Mouse (Mus musculus) macrophage (primary cell): ENCODE measurements around the gene Rnf24. TPM values are rescaled to one million over a fixed set of nuclear protein-coding genes. Genes with fewer than 3 reads are reported as not detected.
"Not testable (repeated sequence)": the region's sequence is repeated elsewhere in the genome, so short reads cannot be mapped to it uniquely, and the experiment has no call there.

Experiments used
- H3K27ac ChIP-seq: fragments of 350-480 bp; formaldehyde crosslinking; 2 replicates; pipeline ENCODE4 v1.9.0; 2021
- H3K36me3 ChIP-seq: fragments of 350-480 bp; formaldehyde crosslinking; 2 replicates; pipeline ENCODE4 v1.9.0; 2021; ENCODE audit errors: inconsistent target
- H3K4me3 ChIP-seq: fragments of 350-480 bp; formaldehyde crosslinking; 2 replicates; pipeline ENCODE4 v1.9.0; 2021; ENCODE audit errors: inconsistent target
- H3K79me2 ChIP-seq: fragments of 350-480 bp; formaldehyde crosslinking; 2 replicates; pipeline ENCODE4 v1.9.0; 2021; ENCODE audit errors: inconsistent target
- WGBS: methylation state at CpG from one replicate; pipeline ENCODE4 v1.1.7; 2026; ENCODE audit warnings: inconsistent platforms; ENCODE audit not compliant: missing documents; 5-methylcytosine and 5-hydroxymethylcytosine counted together
- polyA plus RNA-seq: library from polyadenylated mRNA; stranded (reverse); fragments of 250-400 nt; gene quantifications from 3 replicates; pipeline ENCODE4 v1.2.4, GENCODE M21; 2018; ENCODE audit warnings: inconsistent platforms

The Rnf24 gene
- polyA plus RNA-seq, 1 experiment from 2014 or later: 1.9 TPM

- Histone ChIP-seq H3K27ac (no peak overlapping the region), H3K4me3 (no peak overlapping the region), H3K79me2 (no peaks in the 10 kb centered on the region), H3K36me3 (no peaks in the 10 kb centered on the region)
Measured at GRCm38 (mm10) chr2:131358481-131358880, 5.8 kb upstream of the Rnf24 start.

DNA sequence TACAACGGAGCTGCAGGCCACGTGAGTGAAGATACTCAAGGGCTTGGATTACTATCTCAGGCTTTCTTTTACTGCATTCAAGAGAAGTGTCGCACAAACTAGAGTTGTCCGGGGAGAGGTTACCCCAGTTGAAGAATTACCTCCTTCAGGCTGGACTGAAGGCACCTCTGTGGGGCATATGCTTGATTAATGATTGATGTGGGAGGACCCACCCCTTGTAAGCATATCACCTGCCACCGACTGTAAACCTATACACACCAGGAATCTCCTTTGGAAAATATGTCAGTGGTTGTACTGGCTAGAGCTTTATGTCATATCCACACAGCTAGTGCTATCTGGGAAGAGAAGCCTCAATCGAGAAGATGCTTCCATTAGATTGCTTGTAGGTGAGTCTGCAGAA, 1.4 kb upstream of the Rnf24 start:
- WGBS: 65% methylated on average over 6 of the region's 6 CpGs
- H3K4me3 ChIP-seq: no peak overlapping the region
- H3K79me2 ChIP-seq: peaks cover 5% of the 10 kb centered on the region; the same call in 1 of the 2 replicates
- H3K27ac ChIP-seq: no peak overlapping the region
- H3K36me3 ChIP-seq: no peaks in the 10 kb centered on the region

DNA sequence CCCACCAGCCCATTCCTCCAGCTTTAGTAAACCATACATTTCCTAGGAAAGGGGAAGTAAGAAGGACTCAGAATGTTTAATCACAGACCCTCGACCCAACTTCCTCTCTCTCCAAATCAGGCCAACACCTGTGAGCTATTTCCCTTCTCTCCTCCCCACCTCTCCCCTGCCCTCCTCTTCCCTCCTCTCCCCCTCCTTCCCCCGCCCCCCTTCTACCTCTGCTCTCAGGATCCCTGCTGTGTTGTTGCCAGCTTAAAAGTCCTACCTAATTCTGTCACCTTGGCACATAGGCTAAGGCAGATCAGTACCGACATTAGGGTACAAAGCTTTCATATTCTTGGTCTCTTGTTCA, 848 bp upstream of the Rnf24 start:
- WGBS: 12% methylated on average over 3 of the region's 3 CpGs
- Histone ChIP-seq H3K27ac (peak overlapping the region; percentile 2; the same call in 1 of the 2 replicates), H3K79me2 (peaks cover 5% of the 10 kb centered on the region; the same call in 1 of the 2 replicates), H3K36me3 (no peaks in the 10 kb centered on the region), H3K4me3 (peak overlapping the region; percentile 46)

DNA sequence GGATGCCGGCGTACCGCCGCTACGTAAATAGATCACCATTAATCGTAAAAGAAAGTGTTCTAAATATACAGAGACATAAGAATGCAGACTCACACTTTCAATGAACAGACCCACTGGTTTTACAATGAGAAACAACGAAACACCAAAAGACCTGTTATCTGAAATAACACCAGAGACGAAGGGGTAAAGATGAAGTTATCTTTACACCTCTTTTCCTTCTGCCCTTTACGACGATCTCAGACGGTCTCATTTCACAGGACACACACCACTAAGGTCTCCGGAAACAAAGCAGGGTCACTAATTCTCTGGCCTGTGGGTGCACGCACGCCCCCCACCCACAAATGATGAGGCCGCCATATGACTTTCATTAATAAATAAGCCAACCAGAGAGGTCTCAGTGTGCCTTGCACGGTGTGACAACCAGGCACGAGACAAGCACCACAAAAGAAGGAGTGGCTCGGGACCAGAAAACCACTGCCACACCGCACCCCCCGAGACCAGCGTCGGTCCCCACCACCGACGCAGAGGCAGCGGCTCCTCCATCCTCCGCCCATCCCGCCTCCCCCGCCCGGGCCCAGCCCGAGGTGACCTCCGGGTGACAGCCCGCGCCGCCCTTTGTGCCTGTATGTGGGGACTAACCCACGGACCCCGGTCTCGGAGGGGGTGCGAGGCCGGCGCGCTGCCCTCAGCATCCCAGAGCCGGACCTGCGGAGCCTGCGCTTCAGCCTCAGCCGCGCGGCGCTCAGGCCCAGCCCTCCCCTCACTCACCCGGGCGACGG, 535 bp downstream of the Rnf24 start:
- H3K27ac ChIP-seq: no peak overlapping the region
- H3K4me3 ChIP-seq: peak overlapping the region; percentile 64
- no peaks in the 10 kb centered on the region for H3K36me3 ChIP-seq
- peaks cover 5% of the 10 kb centered on the region; the same call in 1 of the 2 replicates for H3K79me2 ChIP-seq
- WGBS: 2% methylated on average over 48 of the region's 51 CpGs

- no peaks in the 10 kb centered on the region for H3K36me3 ChIP-seq
- H3K79me2 ChIP-seq: peaks cover 5% of the 10 kb centered on the region; the same call in 1 of the 2 replicates
- WGBS: 48% methylated on average over 10 of the region's 10 CpGs
- no peak overlapping the region for H3K27ac ChIP-seq
- H3K4me3 ChIP-seq: peak overlapping the region; percentile 64; the same call in 1 of the 2 replicates
Measured at GRCm38 (mm10) chr2:131351471-131351870, 1.2 kb downstream of the Rnf24 start.

GRCm38 (mm10) chr2:131350301-131350700, 2.4 kb downstream of the Rnf24 start:
- WGBS: 97% methylated on average over 6 of the region's 6 CpGs
- peaks cover 5% of the 10 kb centered on the region; the same call in 1 of the 2 replicates for H3K79me2 ChIP-seq
- H3K27ac ChIP-seq: no peak overlapping the region
- H3K4me3 ChIP-seq: no peak overlapping the region
- H3K36me3 ChIP-seq: no peaks in the 10 kb centered on the region

DNA sequence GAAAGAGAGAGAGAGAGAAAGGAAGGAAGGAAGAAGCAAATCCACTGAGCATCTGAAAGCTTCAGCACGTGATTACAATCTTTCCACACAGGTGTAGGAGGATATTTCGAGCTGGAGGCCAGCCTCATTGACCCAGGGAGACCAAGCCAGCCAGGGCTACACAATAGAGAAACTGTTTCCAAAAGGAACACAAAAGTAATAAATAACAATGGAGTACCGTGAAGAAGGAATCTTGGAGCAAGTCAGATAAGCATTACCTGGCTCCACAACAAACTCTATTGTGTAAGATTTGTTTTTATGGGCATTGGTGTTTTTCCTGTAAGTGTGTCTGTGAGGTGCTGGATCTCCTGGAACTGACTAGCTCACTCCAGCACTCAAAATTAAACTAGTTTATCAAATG, 7.1 kb downstream of the Rnf24 start:
- Histone ChIP-seq H3K4me3 (no peak overlapping the region), H3K27ac (no peak overlapping the region), H3K36me3 (no peaks in the 10 kb centered on the region), H3K79me2 (peaks cover 4% of the 10 kb centered on the region; the same call in 1 of the 2 replicates)
- 72% methylated on average over 3 of the region's 3 CpGs for WGBS

DNA sequence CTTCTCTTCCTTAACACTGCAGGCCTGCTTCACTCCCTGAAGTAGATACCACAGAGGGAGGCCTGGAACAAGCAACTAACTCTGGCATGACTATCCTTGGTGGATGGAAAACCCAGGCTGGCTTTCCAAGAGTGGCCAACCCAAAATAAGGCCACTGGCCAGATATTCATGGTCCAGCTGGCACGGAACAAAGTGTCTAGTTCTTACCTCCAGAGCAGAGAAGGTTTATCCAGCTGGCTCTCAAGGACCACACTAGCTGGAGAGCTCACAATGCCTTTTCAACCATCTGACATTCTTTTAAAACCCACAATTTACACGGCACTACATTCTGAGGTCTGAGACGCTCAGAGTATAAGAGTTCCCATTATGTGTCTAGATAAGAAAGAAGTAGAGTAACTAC, 8.2 kb downstream of the Rnf24 start:
- H3K79me2 ChIP-seq: no peaks in the 10 kb centered on the region; the same call in 1 of the 2 replicates
- 94% methylated on average over 3 of the region's 3 CpGs for WGBS
- no peaks in the 10 kb centered on the region for H3K36me3 ChIP-seq
- H3K27ac ChIP-seq: no peak overlapping the region
- H3K4me3 ChIP-seq: no peak overlapping the region

- WGBS: 41% methylated on average over 6 of the region's 6 CpGs
- no peaks in the 10 kb centered on the region for H3K79me2 ChIP-seq
- H3K4me3 ChIP-seq: no peak overlapping the region
- no peaks in the 10 kb centered on the region for H3K36me3 ChIP-seq
- H3K27ac ChIP-seq: no peak overlapping the region
Measured at GRCm38 (mm10) chr2:131337602-131338001, 15.1 kb downstream of the Rnf24 start.

DNA sequence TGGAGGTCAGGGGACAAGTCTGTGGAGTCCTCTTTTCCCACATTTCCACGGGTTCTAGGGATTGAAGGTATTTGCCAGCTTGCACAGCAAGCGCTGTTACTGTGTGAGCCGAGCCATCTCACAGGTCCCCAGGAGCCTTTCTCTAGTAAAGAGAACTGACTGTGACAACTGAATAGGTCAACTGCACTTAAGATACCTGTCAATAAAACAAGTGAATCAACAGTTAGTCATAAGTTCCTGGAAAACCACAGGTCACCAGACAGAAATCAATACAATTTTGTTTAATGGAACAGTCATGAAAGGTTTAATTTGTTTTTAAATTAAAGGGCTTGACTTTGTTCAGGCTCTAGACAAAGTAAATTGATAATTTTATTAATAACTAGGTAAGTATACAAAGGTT, 22.1 kb downstream of the Rnf24 start:
- WGBS: 100% methylated on average over 3 of the region's 3 CpGs

GRCm38 (mm10) chr2:131328981-131329380, 23.7 kb downstream of the Rnf24 start:
- Histone ChIP-seq H3K79me2 (no peaks in the 10 kb centered on the region), H3K4me3 (no peak overlapping the region), H3K27ac (no peak overlapping the region), H3K36me3 (no peaks in the 10 kb centered on the region)
- WGBS: 81% methylated on average over 1 of the region's 1 CpGs

More for the DNA sequence above, 22.1 kb downstream of the Rnf24 start:
- Histone ChIP-seq H3K4me3 (no peak overlapping the region), H3K27ac (no peak overlapping the region), H3K79me2 (no peaks in the 10 kb centered on the region), H3K36me3 (no peaks in the 10 kb centered on the region)

- Histone ChIP-seq H3K4me3 (no peak overlapping the region), H3K36me3 (no peaks in the 10 kb centered on the region), H3K27ac (no peak overlapping the region), H3K79me2 (no peaks in the 10 kb centered on the region)
- WGBS: 9% methylated on average over 3 of the region's 3 CpGs
Measured at GRCm38 (mm10) chr2:131326044-131326443, 26.6 kb downstream of the Rnf24 start.

DNA sequence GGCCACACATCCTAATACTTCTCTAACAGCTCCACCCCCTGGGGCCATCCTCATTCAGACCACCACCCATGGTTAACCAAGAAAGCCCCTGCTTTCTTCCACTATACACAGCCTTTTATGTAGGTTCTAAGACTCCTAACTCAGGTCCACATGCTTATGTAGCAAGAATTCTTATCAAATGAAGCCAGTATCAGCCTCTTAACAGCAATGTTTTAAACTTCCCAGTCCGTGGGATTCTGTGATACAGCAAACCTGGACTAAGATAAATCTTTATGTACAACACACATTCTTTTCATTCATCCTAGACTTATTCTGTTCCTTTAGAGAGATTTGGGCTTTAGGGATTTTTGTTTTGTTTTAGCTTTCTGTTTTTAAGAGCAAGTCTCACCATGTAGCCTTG, 29.0 kb downstream of the Rnf24 start:
- H3K27ac ChIP-seq: no peak overlapping the region
- H3K4me3 ChIP-seq: no peak overlapping the region
- no peaks in the 10 kb centered on the region; the same call in 1 of the 2 replicates for H3K79me2 ChIP-seq
- WGBS: no CpG with 5 or more reads among the region's 1 CpGs
- no peaks in the 10 kb centered on the region for H3K36me3 ChIP-seq

GRCm38 (mm10) chr2:131321192-131321591, 31.5 kb downstream of the Rnf24 start:
- H3K36me3 ChIP-seq, H3K79me2 ChIP-seq: not testable (repeated sequence)
- 0 out of 2 replicates have a peak overlapping the region, but pooled peaks have one; percentile 5 for H3K4me3 ChIP-seq
- H3K27ac ChIP-seq: peak overlapping the region; percentile 63
- WGBS: 0% methylated on average over 3 of the region's 3 CpGs

- no peaks in the 10 kb centered on the region for H3K36me3 ChIP-seq
- no peak overlapping the region for H3K27ac ChIP-seq
- WGBS: 96% methylated on average over 6 of the region's 6 CpGs
- H3K79me2 ChIP-seq: no peaks in the 10 kb centered on the region; the same call in 1 of the 2 replicates
- H3K4me3 ChIP-seq: no peak overlapping the region
Measured at GRCm38 (mm10) chr2:131319401-131319800, 33.3 kb downstream of the Rnf24 start.
